Mouse (Mus musculus): ENCODE results near the gene Slc25a35. TPM values are rescaled to one million over a fixed set of nuclear protein-coding genes. Genes with fewer than 3 reads are reported as not detected.

The Slc25a35 gene
- polyA plus RNA-seq, 1 experiment from 2014 or later, result 2.1 TPM

Small RNA genes lying within 50 kb of the gene (microRNA-seq; reads per million reads assigned to microRNA genes)
- gene Mir3062, result 6.1 reads per million, percentile 22 among the genes with 10 or more reads in this experiment

Other genes starting within 250 kb of the Slc25a35 start
- 56.7 and 61.6 TPM in 2 replicates for gene Ndel1, start 96.3 kb upstream of the Slc25a35 start, polyA plus RNA-seq (2015; fragmentation: Nextera tagmentation; extraction: Ambion mirVana)
- 0.14 and 0.15 TPM in 2 replicates for gene Rnf222, start 79.6 kb upstream of the Slc25a35 start, polyA plus RNA-seq (2015; fragmentation: Nextera tagmentation; extraction: Ambion mirVana)
- gene Rpl26, start 66.5 kb upstream of the Slc25a35 start, polyA plus RNA-seq (2015; fragmentation: Nextera tagmentation; extraction: Ambion mirVana), result 640 and 686 TPM in 2 replicates
- gene Odf4, start 41.0 kb upstream of the Slc25a35 start, polyA plus RNA-seq (2015; fragmentation: Nextera tagmentation; extraction: Ambion mirVana), result not detected in 2 replicates
- 11.2 and 11.5 TPM in 2 replicates for gene Arhgef15, start 10.7 kb upstream of the Slc25a35 start, polyA plus RNA-seq (2015; fragmentation: Nextera tagmentation; extraction: Ambion mirVana)
- gene Rangrf, start 7.1 kb downstream of the Slc25a35 start, polyA plus RNA-seq (2015; fragmentation: Nextera tagmentation; extraction: Ambion mirVana), result 67.9 and 75.5 TPM in 2 replicates
- 19.9 and 20.3 TPM in 2 replicates for gene Pfas, start 40.3 kb downstream of the Slc25a35 start, polyA plus RNA-seq (2015; fragmentation: Nextera tagmentation; extraction: Ambion mirVana)
- gene Ctc1, start 47.8 kb downstream of the Slc25a35 start, polyA plus RNA-seq (2015; fragmentation: Nextera tagmentation; extraction: Ambion mirVana), result 45.0 and 49.8 TPM in 2 replicates
- gene Aurkb, start 77.5 kb downstream of the Slc25a35 start, polyA plus RNA-seq (2015; fragmentation: Nextera tagmentation; extraction: Ambion mirVana), result 78.4 and 83.0 TPM in 2 replicates
- gene Borcs6, start 91.6 kb downstream of the Slc25a35 start, polyA plus RNA-seq (2015; fragmentation: Nextera tagmentation; extraction: Ambion mirVana), result 9.7 and 10.3 TPM in 2 replicates
- gene Tmem107, start 102.7 kb downstream of the Slc25a35 start, polyA plus RNA-seq (2015; fragmentation: Nextera tagmentation; extraction: Ambion mirVana), result 28.4 and 31.3 TPM in 2 replicates
- gene Vamp2, start 120.4 kb downstream of the Slc25a35 start, polyA plus RNA-seq (2015; fragmentation: Nextera tagmentation; extraction: Ambion mirVana), result 79.5 and 82.1 TPM in 2 replicates
- gene Per1, start 127.1 kb downstream of the Slc25a35 start, polyA plus RNA-seq (2015; fragmentation: Nextera tagmentation; extraction: Ambion mirVana), result 8.6 and 9.0 TPM in 2 replicates
- 0.47 and 0.67 TPM in 2 replicates for gene Hes7, start 152.3 kb downstream of the Slc25a35 start, polyA plus RNA-seq (2015; fragmentation: Nextera tagmentation; extraction: Ambion mirVana)
- gene 9130213A22Rik, start 154.5 kb downstream of the Slc25a35 start, polyA plus RNA-seq (2015; fragmentation: Nextera tagmentation; extraction: Ambion mirVana), result 0.41 and 0.60 TPM in 2 replicates
- 0.13 and 0.14 TPM in 2 replicates for gene Aloxe3, start 157.8 kb downstream of the Slc25a35 start, polyA plus RNA-seq (2015; fragmentation: Nextera tagmentation; extraction: Ambion mirVana)
- gene Alox12b, start 188.9 kb downstream of the Slc25a35 start, polyA plus RNA-seq (2015; fragmentation: Nextera tagmentation; extraction: Ambion mirVana), result not detected in 2 replicates
- gene Alox8, start 229.7 kb downstream of the Slc25a35 start, polyA plus RNA-seq (2015; fragmentation: Nextera tagmentation; extraction: Ambion mirVana), result 1.1 and 1.5 TPM in 2 replicates

Data from heart, embryonic 13.5 days (tissue).